Mouse (Mus musculus) CH12.LX (cell line): Measurements from ENCODE around the gene Foxg1.

Experiments used
- CTCF ChIP-seq, 2 experiments: IDR thresholded peaks in 1 of 2; conservative IDR thresholded peaks in 1 of 2; 2 replicates each; pipeline ENCODE4 v1.5.1; 2011 to 2012; ENCODE audit warnings: low read depth in 2 of 2, low read length in 2 of 2, improper control_type of control experiment in 1 of 2, inconsistent platforms in 1 of 2, mild to moderate bottlenecking in 1 of 2, moderate library complexity in 1 of 2
- MEF2A ChIP-seq: IDR thresholded peaks from 2 replicates; pipeline ENCODE4 v1.6.1; 2014; ENCODE audit warnings: low read depth, mild to moderate bottlenecking, inconsistent platforms, low read length, improper control_type of control experiment, borderline replicate concordance
- MXI1 ChIP-seq: IDR thresholded peaks from 2 replicates; pipeline ENCODE4 v1.6.1; 2011; ENCODE audit warnings: mild to moderate bottlenecking, low read depth, low read length, improper control_type of control experiment
- POLR2A ChIP-seq: IDR thresholded peaks from 2 replicates; pipeline ENCODE4 v1.6.1; 2011; ENCODE audit warnings: low read depth, mild to moderate bottlenecking, improper control_type of control experiment, low read length
- USF1 ChIP-seq: IDR thresholded peaks from 2 replicates; pipeline ENCODE4 v1.6.1; 2014; ENCODE audit warnings: low read depth, mild to moderate bottlenecking, inconsistent platforms, low read length, improper control_type of control experiment

DNA sequence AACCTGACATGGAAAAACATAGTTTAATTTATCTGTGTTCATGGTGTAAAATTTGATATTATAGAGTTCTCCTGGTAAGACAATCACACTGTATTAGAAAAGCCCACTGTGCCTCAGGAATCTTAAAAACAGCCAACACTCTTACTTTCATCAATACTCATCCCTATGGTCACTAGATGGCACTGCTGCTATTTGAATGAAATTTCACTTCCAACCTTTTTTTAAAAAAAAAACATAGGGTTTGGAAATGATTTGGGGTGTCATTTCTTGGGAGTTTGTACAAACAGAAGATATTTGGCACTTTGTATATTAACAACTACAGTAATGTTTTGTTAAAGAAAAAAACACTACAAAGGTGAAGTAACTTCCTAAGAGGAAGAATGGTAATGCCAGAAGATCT, 10.3 kb upstream of the Foxg1 start:
- TF ChIP-seq CTCF (conservative IDR thresholded peaks at IDR 0.05 in 1 of 2, IDR thresholded peaks at IDR 0.05 in 1 of 2; ENCODE audit: low read depth in 2 of 2, low read length in 2 of 2) (no peak; a peak in 1 of 4 replicates), MXI1 (no peak), POLR2A (no peak), MEF2A (no peak), USF1 (no peak)
